Mouse (Mus musculus): ENCODE measurements around the gene Cep295nl.

GRCm38 (mm10) chr11:118366559-118366958 lies 24.3 kb upstream of the Cep295nl start:
- TF ChIP-seq FLI1 (IDR thresholded peaks at IDR 0.05; ENCODE audit: low read length) (no peak), GATA1 (IDR thresholded peaks at IDR 0.05; ENCODE audit: borderline replicate concordance, low read length) (no peak)

All from megakaryocyte, embryonic 14.5 days (primary cell).